Mouse (Mus musculus): ENCODE measurements around the gene Tango6. TPM values are rescaled to one million over a fixed set of nuclear protein-coding genes. Genes with fewer than 3 reads are reported as not detected.

Tango6 gene
- 11.6 and 12.3 TPM in 2 replicates for polyA plus RNA-seq (2015; fragmentation: Nextera tagmentation; extraction: Ambion mirVana)

GRCm38 (mm10) chr8:106682971-106683668 lies at the start of gene Tango6:
Tango6 (plus strand) TSS chr8:106683068.
- under 1% methylated on average over 50 of the region's 50 CpGs for WGBS

GRCm38 (mm10) chr8:106633361-106634158 lies 49.3 kb upstream of the Tango6 start:
- Histone ChIP-seq H3K27ac (no peak overlapping the region), H3K4me3 (replicated peaks) (no peak overlapping the region), H3K9me3 (replicated peaks) (no peaks in the 10 kb centered on the region), H3K9ac (no peak overlapping the region), H3K27me3 (no peaks in the 10 kb centered on the region), H3K4me1 (peaks cover 48% of the 10 kb centered on the region), H3K36me3 (no peaks in the 10 kb centered on the region), H3K4me2 (no peak overlapping the region)
- 64% methylated on average over 17 of the region's 17 CpGs for WGBS
- peak; percentile 45; the same call in 1 of the 2 replicates for ATAC-seq (replicated peaks; ENCODE audit: low FRiP score)

More at GRCm38 (mm10) chr8:106682971-106683668, at the start of gene Tango6:
- no peaks in the 10 kb centered on the region for H3K9me3 ChIP-seq (replicated peaks)
- H3K27me3 ChIP-seq, result no peaks in the 10 kb centered on the region
- peak within 1 kb of the TSS; percentile 84 for H3K9ac ChIP-seq
- peaks cover 15% of the 10 kb centered on the region for H3K4me1 ChIP-seq
- H3K4me2 ChIP-seq, result peak within 1 kb of the TSS; percentile 65
- ATAC-seq (replicated peaks; ENCODE audit: low FRiP score), result peak; percentile 97
- H3K36me3 ChIP-seq, result no peaks in the 10 kb centered on the region
- H3K4me3 ChIP-seq (replicated peaks), result peak within 1 kb of the TSS; percentile 87
- peak within 1 kb of the TSS; percentile 99 for H3K27ac ChIP-seq

- H3K4me2 ChIP-seq, result no peak overlapping the region
- H3K9me3 ChIP-seq (replicated peaks), result no peaks in the 10 kb centered on the region
- H3K36me3 ChIP-seq, result no peaks in the 10 kb centered on the region
- H3K27me3 ChIP-seq, result no peaks in the 10 kb centered on the region
- ATAC-seq (replicated peaks; ENCODE audit: low FRiP score), result no peak
- 19% methylated on average over 5 of the region's 5 CpGs for WGBS
- peaks cover 45% of the 10 kb centered on the region for H3K4me1 ChIP-seq
- no peak overlapping the region for H3K9ac ChIP-seq
- H3K4me3 ChIP-seq (replicated peaks), result no peak overlapping the region
- 0 out of 2 replicates have a peak overlapping the region, but pooled peaks have one; percentile 15 for H3K27ac ChIP-seq
Measured at GRCm38 (mm10) chr8:106635284-106635683, 47.6 kb upstream of the Tango6 start.

GRCm38 (mm10) chr8:106637446-106637845 lies 45.4 kb upstream of the Tango6 start:
- no peak for ATAC-seq (replicated peaks; ENCODE audit: low FRiP score)
- Histone ChIP-seq H3K36me3 (no peaks in the 10 kb centered on the region), H3K4me2 (no peak overlapping the region), H3K9ac (no peak overlapping the region), H3K4me1 (peaks cover 51% of the 10 kb centered on the region), H3K27me3 (no peaks in the 10 kb centered on the region), H3K9me3 (replicated peaks) (no peaks in the 10 kb centered on the region), H3K4me3 (replicated peaks) (no peak overlapping the region), H3K27ac (peak overlapping the region; percentile 54)
- WGBS, result 71% methylated on average over 4 of the region's 4 CpGs

GRCm38 (mm10) chr8:106638768-106639295 lies 44.0 kb upstream of the Tango6 start:
- H3K4me3 ChIP-seq (replicated peaks), result no peak overlapping the region
- no peak for ATAC-seq (replicated peaks; ENCODE audit: low FRiP score)
- 80% methylated on average over 7 of the region's 7 CpGs for WGBS
- H3K9me3 ChIP-seq (replicated peaks), result no peaks in the 10 kb centered on the region
- no peak overlapping the region for H3K4me2 ChIP-seq
- no peak overlapping the region for H3K9ac ChIP-seq
- H3K36me3 ChIP-seq, result no peaks in the 10 kb centered on the region
- H3K4me1 ChIP-seq, result peaks cover 47% of the 10 kb centered on the region
- no peaks in the 10 kb centered on the region for H3K27me3 ChIP-seq
- H3K27ac ChIP-seq, result no peak overlapping the region

GRCm38 (mm10) chr8:106640212-106640611 lies 42.7 kb upstream of the Tango6 start:
- ATAC-seq (replicated peaks; ENCODE audit: low FRiP score), result no peak
- WGBS, result 64% methylated on average over 7 of the region's 7 CpGs
- H3K27me3 ChIP-seq, result no peaks in the 10 kb centered on the region
- H3K4me1 ChIP-seq, result peaks cover 47% of the 10 kb centered on the region
- H3K36me3 ChIP-seq, result no peaks in the 10 kb centered on the region
- no peak overlapping the region for H3K4me2 ChIP-seq
- H3K9me3 ChIP-seq (replicated peaks), result no peaks in the 10 kb centered on the region
- H3K27ac ChIP-seq, result no peak overlapping the region
- no peak overlapping the region for H3K9ac ChIP-seq
- no peak overlapping the region for H3K4me3 ChIP-seq (replicated peaks)

- no peak for ATAC-seq (replicated peaks; ENCODE audit: low FRiP score)
- WGBS, result 86% methylated on average over 5 of the region's 5 CpGs
Measured at GRCm38 (mm10) chr8:106640921-106641320, 41.9 kb upstream of the Tango6 start.

GRCm38 (mm10) chr8:106642172-106642571 lies 40.7 kb upstream of the Tango6 start:
- Histone ChIP-seq H3K4me2 (no peak overlapping the region), H3K27me3 (no peaks in the 10 kb centered on the region), H3K4me3 (replicated peaks) (no peak overlapping the region), H3K27ac (no peak overlapping the region), H3K4me1 (peaks cover 33% of the 10 kb centered on the region), H3K9ac (no peak overlapping the region), H3K36me3 (no peaks in the 10 kb centered on the region), H3K9me3 (replicated peaks) (no peaks in the 10 kb centered on the region)
- ATAC-seq (replicated peaks; ENCODE audit: low FRiP score), result no peak
- WGBS, result 81% methylated on average over 2 of the region's 2 CpGs

More at GRCm38 (mm10) chr8:106640921-106641320, 41.9 kb upstream of the Tango6 start:
- Histone ChIP-seq H3K4me2 (no peak overlapping the region), H3K27me3 (no peaks in the 10 kb centered on the region), H3K36me3 (no peaks in the 10 kb centered on the region), H3K27ac (no peak overlapping the region), H3K9ac (no peak overlapping the region), H3K4me1 (peaks cover 40% of the 10 kb centered on the region), H3K4me3 (replicated peaks) (no peak overlapping the region), H3K9me3 (replicated peaks) (no peaks in the 10 kb centered on the region)

GRCm38 (mm10) chr8:106643100-106643499 lies 39.8 kb upstream of the Tango6 start:
- Histone ChIP-seq H3K4me3 (replicated peaks) (no peak overlapping the region), H3K9ac (no peak overlapping the region), H3K36me3 (no peaks in the 10 kb centered on the region), H3K9me3 (replicated peaks) (no peaks in the 10 kb centered on the region), H3K4me2 (no peak overlapping the region), H3K27me3 (no peaks in the 10 kb centered on the region), H3K4me1 (peaks cover 30% of the 10 kb centered on the region), H3K27ac (no peak overlapping the region)
- WGBS, result 83% methylated on average over 4 of the region's 4 CpGs
- no peak for ATAC-seq (replicated peaks; ENCODE audit: low FRiP score)

GRCm38 (mm10) chr8:106644957-106645356 lies 37.9 kb upstream of the Tango6 start:
- H3K9ac ChIP-seq, result no peak overlapping the region
- H3K27me3 ChIP-seq, result no peaks in the 10 kb centered on the region
- peaks cover 30% of the 10 kb centered on the region for H3K4me1 ChIP-seq
- no peak overlapping the region for H3K27ac ChIP-seq
- H3K36me3 ChIP-seq, result no peaks in the 10 kb centered on the region
- H3K9me3 ChIP-seq (replicated peaks), result no peaks in the 10 kb centered on the region
- WGBS, result 73% methylated on average over 3 of the region's 3 CpGs
- H3K4me2 ChIP-seq, result no peak overlapping the region
- ATAC-seq (replicated peaks; ENCODE audit: low FRiP score), result no peak
- H3K4me3 ChIP-seq (replicated peaks), result no peak overlapping the region

GRCm38 (mm10) chr8:106646153-106646552 lies 36.7 kb upstream of the Tango6 start:
- H3K27me3 ChIP-seq, result no peaks in the 10 kb centered on the region
- H3K9me3 ChIP-seq (replicated peaks), result no peaks in the 10 kb centered on the region
- 92% methylated on average over 2 of the region's 2 CpGs for WGBS
- H3K36me3 ChIP-seq, result no peaks in the 10 kb centered on the region
- ATAC-seq (replicated peaks; ENCODE audit: low FRiP score), result no peak
- H3K9ac ChIP-seq, result no peak overlapping the region
- H3K4me3 ChIP-seq (replicated peaks), result no peak overlapping the region
- H3K4me2 ChIP-seq, result no peak overlapping the region
- H3K27ac ChIP-seq, result no peak overlapping the region
- peaks cover 27% of the 10 kb centered on the region for H3K4me1 ChIP-seq

GRCm38 (mm10) chr8:106646731-106647130 lies 36.1 kb upstream of the Tango6 start:
- no peak for ATAC-seq (replicated peaks; ENCODE audit: low FRiP score)
- 70% methylated on average over 5 of the region's 5 CpGs for WGBS
- Histone ChIP-seq H3K4me1 (peaks cover 21% of the 10 kb centered on the region), H3K9ac (no peak overlapping the region), H3K27me3 (no peaks in the 10 kb centered on the region), H3K9me3 (replicated peaks) (no peaks in the 10 kb centered on the region), H3K36me3 (no peaks in the 10 kb centered on the region), H3K27ac (0 out of 2 replicates have a peak overlapping the region, but pooled peaks have one; percentile 13), H3K4me2 (no peak overlapping the region), H3K4me3 (replicated peaks) (no peak overlapping the region)
